Mouse (Mus musculus): ENCODE data around the gene Gm9044. TPM values are rescaled to one million over a fixed set of nuclear protein-coding genes. Genes with fewer than 3 reads are reported as not detected.
"Not testable (repeated sequence)": the region's sequence is repeated elsewhere in the genome, so short reads cannot be mapped to it uniquely, and the experiment has no call there.

Gene Gm9044
- not detected in 2 replicates for polyA plus RNA-seq (2014; fragmentation: Nextera tagmentation; extraction: Ambion mirVana)

DNA sequence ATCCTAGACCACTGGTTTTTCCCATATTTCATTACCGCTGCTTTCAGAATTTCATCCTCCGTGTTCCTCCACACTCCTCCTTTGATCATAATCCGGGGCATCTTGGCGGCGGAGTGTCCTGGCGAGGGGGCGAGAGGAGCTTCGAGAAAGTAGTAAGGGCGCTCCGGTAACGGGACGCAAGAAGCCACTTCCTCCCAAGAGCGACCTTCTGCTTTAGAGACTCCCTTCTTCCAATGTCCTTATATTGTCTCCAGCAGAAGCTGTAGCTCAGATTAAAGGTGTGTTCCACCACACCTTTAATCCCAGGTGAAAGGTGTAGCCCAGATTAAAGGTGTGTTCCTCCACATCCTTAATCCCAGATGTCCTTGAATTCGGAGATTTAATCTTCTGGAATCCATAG, at the start of gene Gm9044:
TSS of gene Gm9044 (minus strand) at position 101 of the 400 bp plus-strand sequence.
- H3K36me3 ChIP-seq (ENCODE audit: insufficient read depth); H3K4me1 ChIP-seq (ENCODE audit: insufficient read depth); H3K4me3 ChIP-seq (ENCODE audit: low read depth, low read length); ATAC-seq (ENCODE audit: insufficient read depth); DNase-seq; H3K9ac ChIP-seq; H3K9me3 ChIP-seq (ENCODE audit: low read depth, low read length); H3K27me3 ChIP-seq (ENCODE audit: insufficient read depth, low read length); H3K4me2 ChIP-seq; H3K27ac ChIP-seq (ENCODE audit: low read depth): not testable (repeated sequence)
- WGBS, result no CpG with 5 or more reads among the region's 14 CpGs

DNA sequence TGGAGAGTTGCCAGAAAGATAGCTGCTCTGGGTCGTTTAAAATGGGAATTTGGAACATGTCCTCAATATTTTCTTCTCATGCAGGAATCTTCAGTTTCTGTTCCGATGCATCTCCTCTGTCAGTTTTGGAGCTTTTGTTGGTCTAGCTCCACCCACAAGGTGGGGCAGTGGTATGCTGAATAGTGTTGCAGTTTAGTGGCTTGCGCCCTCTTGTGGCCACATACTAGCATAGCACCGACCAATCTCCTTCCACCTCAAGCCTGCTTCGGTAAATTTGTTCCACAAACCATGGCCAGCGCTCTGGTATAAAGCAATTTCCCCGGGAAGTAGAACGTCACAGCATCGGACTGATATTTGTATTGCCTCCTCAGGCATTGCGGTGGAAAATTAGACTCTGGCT, 38.2 kb upstream of the Gm9044 start:
- no peaks in the 10 kb centered on the region for H3K4me1 ChIP-seq (ENCODE audit: insufficient read depth)

DNA sequence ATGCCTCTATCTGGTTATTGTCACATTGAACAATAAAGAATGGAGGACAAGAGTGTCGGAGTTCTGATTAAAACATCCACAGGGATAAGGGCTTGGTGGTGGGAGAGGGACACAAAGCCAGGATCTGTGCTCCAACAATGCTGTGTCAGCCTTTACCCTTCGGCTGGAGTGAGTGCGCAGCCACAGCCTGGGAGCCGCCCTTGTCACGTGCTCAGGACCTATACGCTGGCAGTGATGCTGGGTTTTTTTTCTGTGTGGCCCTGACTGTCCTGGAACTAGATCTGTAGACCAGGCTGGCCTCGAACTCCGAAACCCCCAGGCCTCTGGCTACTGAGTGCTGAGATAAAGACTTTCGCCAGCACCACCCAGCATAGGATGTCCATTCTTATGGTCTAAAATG, 37.3 kb upstream of the Gm9044 start:
- Histone ChIP-seq H3K9me3 (ENCODE audit: low read depth, low read length) (no peaks in the 10 kb centered on the region), H3K4me1 (ENCODE audit: insufficient read depth) (no peaks in the 10 kb centered on the region), H3K27me3 (ENCODE audit: insufficient read depth, low read length) (no peaks in the 10 kb centered on the region), H3K4me3 (ENCODE audit: low read depth, low read length) (no peak overlapping the region), H3K9ac (no peak overlapping the region), H3K36me3 (ENCODE audit: insufficient read depth) (no peaks in the 10 kb centered on the region), H3K27ac (ENCODE audit: low read depth) (no peak overlapping the region), H3K4me2 (no peak overlapping the region)
- DNase-seq, result no peak
- 90% methylated on average over 9 of the region's 9 CpGs for WGBS
- ATAC-seq (ENCODE audit: insufficient read depth), result peak; percentile 35; the same call in 1 of the 2 replicates
- TF ChIP-seq CTCF (IDR thresholded peaks at IDR 0.05; ENCODE audit: low read depth), result no peak

More for the DNA sequence above, 38.2 kb upstream of the Gm9044 start:
- Histone ChIP-seq H3K4me2 (peak overlapping the region; percentile 36; the same call in 1 of the 2 replicates), H3K9me3 (ENCODE audit: low read depth, low read length) (no peaks in the 10 kb centered on the region), H3K27me3 (ENCODE audit: insufficient read depth, low read length) (no peaks in the 10 kb centered on the region), H3K36me3 (ENCODE audit: insufficient read depth) (no peaks in the 10 kb centered on the region), H3K4me3 (ENCODE audit: low read depth, low read length) (no peak overlapping the region), H3K27ac (ENCODE audit: low read depth) (no peak overlapping the region), H3K9ac (no peak overlapping the region)
- TF ChIP-seq CTCF (IDR thresholded peaks at IDR 0.05; ENCODE audit: low read depth), result peak; percentile 99
- peak; percentile 91 for ATAC-seq (ENCODE audit: insufficient read depth)
- 6% methylated on average over 10 of the region's 10 CpGs for WGBS
- DNase-seq, result peak; percentile 96

DNA sequence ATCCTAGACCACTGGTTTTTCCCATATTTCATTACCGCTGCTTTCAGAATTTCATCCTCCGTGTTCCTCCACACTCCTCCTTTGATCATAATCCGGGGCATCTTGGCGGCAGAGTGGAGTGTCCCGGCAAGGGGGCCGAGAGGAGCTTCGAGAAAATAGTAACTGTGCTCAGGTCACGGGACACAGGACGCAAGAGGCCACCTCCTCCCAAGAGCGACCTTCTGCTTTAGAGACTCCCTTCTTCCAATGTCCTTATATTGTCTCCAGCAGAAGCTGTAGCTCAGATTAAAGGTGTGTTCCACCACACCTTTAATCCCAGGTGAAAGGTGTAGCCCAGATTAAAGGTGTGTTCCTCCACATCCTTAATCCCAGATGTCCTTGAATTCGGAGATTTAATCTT, 21.8 kb upstream of the Gm9044 start, which contains the start of gene Gm9049:
TSS of gene Gm9049 (minus strand) at position 101 of the 400 bp plus-strand sequence.
- not testable (repeated sequence) for ATAC-seq (ENCODE audit: insufficient read depth); H3K27ac ChIP-seq (ENCODE audit: low read depth); H3K4me1 ChIP-seq (ENCODE audit: insufficient read depth); H3K9ac ChIP-seq; H3K27me3 ChIP-seq (ENCODE audit: insufficient read depth, low read length); H3K36me3 ChIP-seq (ENCODE audit: insufficient read depth); H3K4me3 ChIP-seq (ENCODE audit: low read depth, low read length); H3K4me2 ChIP-seq; DNase-seq; H3K9me3 ChIP-seq (ENCODE audit: low read depth, low read length)
- no CpG with 5 or more reads among the region's 11 CpGs for WGBS

DNA sequence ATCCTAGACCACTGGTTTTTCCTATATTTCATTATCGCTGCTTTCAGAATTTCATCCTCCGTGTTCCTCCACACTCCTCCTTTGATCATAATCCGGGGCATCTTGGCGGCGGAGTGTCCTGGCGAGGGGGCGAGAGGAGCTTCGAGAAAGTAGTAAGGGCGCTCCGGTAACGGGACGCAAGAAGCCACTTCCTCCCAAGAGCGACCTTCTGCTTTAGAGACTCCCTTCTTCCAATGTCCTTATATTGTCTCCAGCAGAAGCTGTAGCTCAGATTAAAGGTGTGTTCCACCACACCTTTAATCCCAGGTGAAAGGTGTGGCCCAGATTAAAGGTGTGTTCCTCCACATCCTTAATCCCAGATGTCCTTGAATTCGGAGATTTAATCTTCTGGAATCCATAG, 16.4 kb upstream of the Gm9044 start, which contains the start of gene Gm9048:
TSS of gene Gm9048 (minus strand) at position 101 of the 400 bp plus-strand sequence.
- ATAC-seq (ENCODE audit: insufficient read depth); H3K9me3 ChIP-seq (ENCODE audit: low read depth, low read length); H3K27me3 ChIP-seq (ENCODE audit: insufficient read depth, low read length); H3K36me3 ChIP-seq (ENCODE audit: insufficient read depth); H3K4me3 ChIP-seq (ENCODE audit: low read depth, low read length); H3K27ac ChIP-seq (ENCODE audit: low read depth); H3K4me1 ChIP-seq (ENCODE audit: insufficient read depth); DNase-seq; H3K4me2 ChIP-seq; H3K9ac ChIP-seq: not testable (repeated sequence)
- WGBS, result no CpG with 5 or more reads among the region's 14 CpGs

DNA sequence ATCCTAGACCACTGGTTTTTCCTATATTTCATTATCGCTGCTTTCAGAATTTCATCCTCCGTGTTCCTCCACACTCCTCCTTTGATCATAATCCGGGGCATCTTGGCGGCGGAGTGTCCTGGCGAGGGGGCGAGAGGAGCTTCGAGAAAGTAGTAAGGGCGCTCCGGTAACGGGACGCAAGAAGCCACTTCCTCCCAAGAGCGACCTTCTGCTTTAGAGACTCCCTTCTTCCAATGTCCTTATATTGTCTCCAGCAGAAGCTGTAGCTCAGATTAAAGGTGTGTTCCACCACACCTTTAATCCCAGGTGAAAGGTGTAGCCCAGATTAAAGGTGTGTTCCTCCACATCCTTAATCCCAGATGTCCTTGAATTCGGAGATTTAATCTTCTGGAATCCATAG, 10.9 kb upstream of the Gm9044 start, which contains the start of gene Gm9046:
TSS of gene Gm9046 (minus strand) at position 101 of the 400 bp plus-strand sequence.
- not testable (repeated sequence) for H3K27ac ChIP-seq (ENCODE audit: low read depth); H3K4me2 ChIP-seq; DNase-seq; H3K4me1 ChIP-seq (ENCODE audit: insufficient read depth); H3K36me3 ChIP-seq (ENCODE audit: insufficient read depth); ATAC-seq (ENCODE audit: insufficient read depth); H3K9ac ChIP-seq; H3K4me3 ChIP-seq (ENCODE audit: low read depth, low read length); H3K9me3 ChIP-seq (ENCODE audit: low read depth, low read length); H3K27me3 ChIP-seq (ENCODE audit: insufficient read depth, low read length)
- WGBS, result no CpG with 5 or more reads among the region's 14 CpGs

DNA sequence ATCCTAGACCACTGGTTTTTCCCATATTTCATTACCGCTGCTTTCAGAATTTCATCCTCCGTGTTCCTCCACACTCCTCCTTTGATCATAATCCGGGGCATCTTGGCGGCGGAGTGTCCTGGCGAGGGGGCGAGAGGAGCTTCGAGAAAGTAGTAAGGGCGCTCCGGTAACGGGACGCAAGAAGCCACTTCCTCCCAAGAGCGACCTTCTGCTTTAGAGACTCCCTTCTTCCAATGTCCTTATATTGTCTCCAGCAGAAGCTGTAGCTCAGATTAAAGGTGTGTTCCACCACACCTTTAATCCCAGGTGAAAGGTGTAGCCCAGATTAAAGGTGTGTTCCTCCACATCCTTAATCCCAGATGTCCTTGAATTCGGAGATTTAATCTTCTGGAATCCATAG, 5.5 kb upstream of the Gm9044 start, which contains the start of gene Gm9045:
TSS of gene Gm9045 (minus strand) at position 101 of the 400 bp plus-strand sequence.
- WGBS, result no CpG with 5 or more reads among the region's 14 CpGs
- ATAC-seq (ENCODE audit: insufficient read depth), result not testable (repeated sequence)

DNA sequence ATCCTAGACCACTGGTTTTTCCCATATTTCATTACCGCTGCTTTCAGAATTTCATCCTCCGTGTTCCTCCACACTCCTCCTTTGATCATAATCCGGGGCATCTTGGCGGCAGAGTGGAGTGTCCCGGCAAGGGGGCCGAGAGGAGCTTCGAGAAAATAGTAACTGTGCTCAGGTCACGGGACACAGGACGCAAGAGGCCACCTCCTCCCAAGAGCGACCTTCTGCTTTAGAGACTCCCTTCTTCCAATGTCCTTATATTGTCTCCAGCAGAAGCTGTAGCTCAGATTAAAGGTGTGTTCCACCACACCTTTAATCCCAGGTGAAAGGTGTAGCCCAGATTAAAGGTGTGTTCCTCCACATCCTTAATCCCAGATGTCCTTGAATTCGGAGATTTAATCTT, 5.3 kb downstream of the Gm9044 start, which contains the start of gene Gm9040:
TSS of gene Gm9040 (minus strand) at position 101 of the 400 bp plus-strand sequence.
- not testable (repeated sequence) for ATAC-seq (ENCODE audit: insufficient read depth)

More for the DNA sequence above, 5.5 kb upstream of the Gm9044 start, which contains the start of gene Gm9045:
- not testable (repeated sequence) for H3K9me3 ChIP-seq (ENCODE audit: low read depth, low read length); DNase-seq; H3K27me3 ChIP-seq (ENCODE audit: insufficient read depth, low read length); H3K9ac ChIP-seq; H3K27ac ChIP-seq (ENCODE audit: low read depth); H3K4me1 ChIP-seq (ENCODE audit: insufficient read depth); H3K4me2 ChIP-seq; H3K36me3 ChIP-seq (ENCODE audit: insufficient read depth); H3K4me3 ChIP-seq (ENCODE audit: low read depth, low read length)

More for the DNA sequence above, 5.3 kb downstream of the Gm9044 start, which contains the start of gene Gm9040:
- H3K36me3 ChIP-seq (ENCODE audit: insufficient read depth); DNase-seq; H3K4me2 ChIP-seq; H3K9me3 ChIP-seq (ENCODE audit: low read depth, low read length); H3K27me3 ChIP-seq (ENCODE audit: insufficient read depth, low read length); H3K4me1 ChIP-seq (ENCODE audit: insufficient read depth); H3K27ac ChIP-seq (ENCODE audit: low read depth); H3K4me3 ChIP-seq (ENCODE audit: low read depth, low read length); H3K9ac ChIP-seq: not testable (repeated sequence)
- no CpG with 5 or more reads among the region's 11 CpGs for WGBS
